Mouse (Mus musculus): ENCODE results near the gene Dcbld1.

GRCm38 (mm10) chr10:52321918-52322317 lies 88.5 kb downstream of the Dcbld1 start:
- TF ChIP-seq CTCF (IDR thresholded peaks at IDR 0.05; ENCODE audit: low read depth, low read length) (no peak), GATA1 (IDR thresholded peaks at IDR 0.05; ENCODE audit: borderline replicate concordance, low read length) (no peak), POLR2AphosphoS5 (IDR thresholded peaks at IDR 0.05; ENCODE audit: insufficient replicate concordance, low read depth, low read length) (no peak), TAL1 (conservative IDR thresholded peaks at IDR 0.05; ENCODE audit: low read depth, low read length) (no peak), GATA2 (IDR thresholded peaks at IDR 0.05; ENCODE audit: borderline replicate concordance, low read depth, low read length) (no peak)
